Mouse (Mus musculus) megakaryocyte, embryonic 14.5 days (primary cell): ENCODE results near the gene Baiap2l1.

Source experiments
- FLI1 ChIP-seq: IDR thresholded peaks from 2 replicates; pipeline ENCODE4 v1.6.1; 2012; ENCODE audit warnings: low read length, inconsistent platforms, mixed read lengths
- GATA1 ChIP-seq: IDR thresholded peaks from 3 replicates; pipeline ENCODE4 v1.6.1; 2012; ENCODE audit warnings: mixed read lengths, low read length, inconsistent platforms, borderline replicate concordance

- TF ChIP-seq GATA1 (no peak), FLI1 (no peak)
Observed at GRCm38 (mm10) chr5:144296090-144296604, 61.8 kb downstream of the Baiap2l1 start.
